Mouse (Mus musculus) lung, postnatal 14 days (tissue): ENCODE data around the gene Cd7.

Experiments used
- DNase-seq: peaks from one replicate; pipeline ENCODE4 v3.0.0; 2021

The Cd7 gene

DNA sequence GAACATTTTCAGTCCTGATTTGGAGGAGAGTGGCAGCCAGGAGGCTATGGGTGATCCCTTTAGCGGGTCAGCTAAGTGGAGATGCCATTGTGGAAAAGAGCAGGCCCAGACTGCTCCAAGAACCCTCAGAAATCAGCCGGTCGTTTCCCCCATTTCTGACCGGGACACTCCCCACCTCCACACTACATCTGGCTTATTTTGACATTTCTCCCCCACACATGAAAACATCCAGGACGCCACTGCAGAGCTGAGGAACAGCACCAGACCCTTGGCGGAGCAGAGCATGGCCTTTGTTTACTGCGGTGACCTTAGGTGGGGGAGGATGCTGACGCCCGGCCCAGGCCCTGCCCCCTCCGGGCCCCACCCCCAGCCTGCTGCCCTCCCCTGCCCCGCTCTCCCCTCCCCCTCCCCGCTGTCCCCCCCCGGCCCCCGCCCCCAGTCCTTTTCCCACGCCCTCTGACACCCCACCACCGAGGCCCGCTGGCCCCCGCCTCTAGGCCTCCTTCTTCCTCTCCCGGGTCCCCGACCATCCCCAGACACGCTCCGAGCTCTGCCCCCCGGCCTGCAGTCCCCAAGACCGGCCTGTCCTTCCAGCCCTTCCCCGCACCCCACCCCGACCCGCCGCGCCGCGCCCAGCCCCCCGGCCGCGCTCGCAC lies 49.0 kb downstream of the Cd7 start:
- DNase-seq, result peak; percentile 61

DNA sequence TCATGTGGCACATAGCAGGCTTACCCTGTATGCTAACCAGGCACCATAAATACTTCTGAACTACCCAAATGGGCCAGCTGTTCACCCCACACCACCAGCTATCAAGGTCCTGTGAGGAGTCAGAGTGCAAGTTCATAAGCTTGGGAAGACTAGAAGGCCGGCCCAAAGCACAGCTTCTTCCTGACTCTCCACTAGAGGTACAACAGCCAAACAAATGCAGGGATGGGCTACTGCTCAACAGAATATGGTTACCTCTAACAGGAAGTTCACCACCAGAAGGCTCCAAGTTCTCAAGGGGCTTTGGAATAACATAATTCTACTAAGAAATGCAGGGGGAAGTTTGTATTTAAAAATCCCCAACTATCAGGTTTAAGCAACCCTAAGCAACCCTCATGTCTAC lies 49.7 kb downstream of the Cd7 start:
- DNase-seq, result no peak

DNA sequence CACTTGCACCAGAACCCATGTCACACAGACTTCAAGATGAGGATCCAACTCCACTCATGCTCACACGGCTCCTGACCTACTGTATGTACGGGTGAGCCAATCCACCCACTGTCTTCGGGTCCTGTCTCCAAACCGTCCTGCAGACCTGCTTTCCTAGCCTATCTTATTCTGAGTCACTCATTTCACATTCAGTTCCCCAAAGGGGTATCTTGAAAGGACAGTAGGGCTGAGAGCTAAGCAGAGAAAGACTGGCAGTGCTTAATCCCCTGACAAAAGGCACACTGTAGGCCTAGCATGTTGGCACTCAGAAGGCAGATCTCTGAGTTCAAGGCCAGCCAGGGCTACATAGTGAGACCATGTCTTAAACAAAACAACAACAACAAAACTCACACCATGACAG lies 50.8 kb downstream of the Cd7 start:
- DNase-seq, result no peak

DNA sequence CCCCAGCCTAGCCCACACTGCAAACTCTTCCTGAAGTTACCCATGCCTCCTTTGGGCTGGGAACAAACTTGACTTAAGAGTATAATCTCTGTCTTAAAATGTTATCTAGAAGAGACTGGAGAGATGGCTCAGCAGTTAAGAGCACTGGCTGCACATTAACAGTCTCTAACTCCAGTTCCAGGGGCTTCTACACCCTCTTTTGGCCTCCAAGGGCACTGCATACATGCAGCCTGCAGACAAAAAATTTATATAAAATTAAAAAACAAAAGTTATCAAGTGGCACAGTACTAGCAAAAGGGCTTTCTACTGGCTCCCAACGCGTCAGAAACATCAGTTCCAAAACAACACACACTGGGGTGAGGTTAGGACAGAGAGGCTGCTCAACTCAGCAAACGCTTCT lies 51.6 kb downstream of the Cd7 start:
- no peak for DNase-seq
